Mouse (Mus musculus) bone marrow, adult 2 months (tissue): ENCODE results near the gene Krt6b. TPM values are rescaled to one million over a fixed set of nuclear protein-coding genes. Genes with fewer than 3 reads are reported as not detected.
"Not testable (repeated sequence)": the region's sequence is repeated elsewhere in the genome, so short reads cannot be mapped to it uniquely, and the experiment has no call there.

Experiments
- H3K27ac ChIP-seq: fragments of 200-500 bp; 2 replicates; pipeline ENCODE4 v1.5.1; 2012; ENCODE audit warnings: low read depth, mild to moderate bottlenecking, control low read depth, inconsistent platforms, low read length; ENCODE audit not compliant: control insufficient read depth, poor library complexity, insufficient read depth
- H3K4me1 ChIP-seq: fragments of 200-500 bp; 2 replicates; pipeline ENCODE4 v1.6.1; 2011; ENCODE audit warnings: low read length; ENCODE audit not compliant: control insufficient read depth, insufficient read depth
- H3K4me3 ChIP-seq: fragments of 200-500 bp; replicated peaks from 2 replicates; pipeline ENCODE3; 2011; ENCODE audit warnings: mild to moderate bottlenecking, low read depth, low read length, control low read depth; ENCODE audit not compliant: control insufficient read depth
- CTCF ChIP-seq: fragments of 200-500 bp; IDR thresholded peaks from 2 replicates; pipeline ENCODE4 v1.5.1; 2011; ENCODE audit warnings: low read length, control low read depth; ENCODE audit not compliant: control insufficient read depth, insufficient read depth
- POLR2A ChIP-seq: fragments of 200-500 bp; IDR thresholded peaks from 2 replicates; pipeline ENCODE4 v1.6.1; 2011; ENCODE audit warnings: low read depth, mild to moderate bottlenecking, control low read depth, low read length, borderline replicate concordance; ENCODE audit not compliant: control insufficient read depth
- WGBS: fragments of 180-500 bp; shearing (Covaris S2); methylation state at CpG from one replicate; pipeline ENCODE4 v1.1.7; 2018; 5-methylcytosine and 5-hydroxymethylcytosine counted together
- polyA plus RNA-seq: library from polyadenylated mRNA; stranded (reverse); fragments of >200 nt; gene quantifications from 2 replicates; pipeline ENCODE4 v1.2.4, GENCODE M21; 2011; ENCODE audit warnings: low replicate concordance; ENCODE audit not compliant: missing spikeins, insufficient read depth, insufficient read length

The Krt6b gene
- polyA plus RNA-seq, 1 experiment, result not detected

DNA sequence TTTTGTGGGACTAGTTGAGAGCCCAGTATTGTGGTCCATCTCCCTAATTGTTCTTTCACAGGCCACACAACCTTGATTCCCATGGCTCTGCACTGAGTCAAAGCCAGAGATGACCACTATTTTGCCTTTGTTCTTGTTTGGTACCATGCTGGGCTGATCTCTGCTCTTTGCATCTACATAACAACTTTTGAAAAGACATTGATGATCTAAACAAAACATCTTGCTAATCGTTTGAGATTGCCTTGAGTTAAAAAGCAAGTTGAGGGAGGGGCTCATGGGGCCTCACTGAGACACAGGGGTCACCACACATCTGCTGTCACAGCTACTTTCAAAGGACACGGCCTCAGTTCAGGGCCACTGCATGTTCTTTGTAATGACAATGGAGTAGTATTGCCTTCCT lies 22.3 kb upstream of the Krt6b start:
- TF ChIP-seq POLR2A (no peak), CTCF (no peak)
- WGBS, result 51% methylated on average over 2 of the region's 2 CpGs
- H3K27ac ChIP-seq, result no peak overlapping the region

DNA sequence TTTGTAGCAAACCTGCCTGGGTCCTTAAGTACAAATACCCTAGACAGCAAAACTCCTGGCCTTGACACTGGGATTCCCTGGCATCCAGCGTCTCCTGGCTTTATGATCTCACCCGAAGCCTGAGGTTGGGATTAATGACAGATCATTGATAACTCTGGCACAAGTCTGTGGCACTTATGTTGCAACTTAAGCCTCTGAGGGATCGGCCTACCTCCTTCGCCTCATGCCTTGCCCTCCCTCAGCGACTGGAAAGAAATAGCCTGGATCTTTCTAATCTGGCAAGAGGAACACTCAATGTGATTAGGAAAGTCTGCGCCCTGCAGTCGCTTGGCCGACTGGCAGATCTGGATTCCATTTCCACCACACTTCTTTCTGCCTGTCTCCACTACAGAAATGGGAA lies 19.8 kb upstream of the Krt6b start:
- Histone ChIP-seq H3K4me1 (no peaks in the 10 kb centered on the region), H3K27ac (no peak overlapping the region), H3K4me3 (no peak overlapping the region)
- WGBS, result 76% methylated on average over 8 of the region's 8 CpGs
- TF ChIP-seq CTCF (no peak), POLR2A (no peak)

More for the DNA sequence above, 22.3 kb upstream of the Krt6b start:
- no peak overlapping the region for H3K4me3 ChIP-seq
- H3K4me1 ChIP-seq, result no peaks in the 10 kb centered on the region

DNA sequence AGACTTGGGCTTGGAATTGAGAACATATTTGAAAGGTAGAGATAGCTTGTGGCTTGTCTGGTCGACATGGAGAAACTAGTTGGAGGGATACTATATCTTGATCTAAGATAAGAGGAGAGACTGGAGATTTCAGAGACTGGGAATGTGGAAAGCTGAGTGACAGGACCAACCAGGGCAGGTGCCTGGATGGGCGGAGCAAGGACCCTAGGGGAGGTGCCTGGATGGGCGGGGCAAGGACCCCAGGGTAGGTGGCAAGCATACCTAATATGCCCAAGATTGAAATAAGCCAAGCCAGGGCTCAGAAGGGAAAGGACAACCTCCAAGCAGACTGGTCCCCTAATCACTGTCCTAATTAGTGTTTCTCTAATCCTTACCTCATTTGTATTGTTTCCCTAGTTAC lies 19.1 kb upstream of the Krt6b start:
- Histone ChIP-seq H3K27ac (no peak overlapping the region), H3K4me3 (no peak overlapping the region), H3K4me1 (no peaks in the 10 kb centered on the region)
- 46% methylated on average over 3 of the region's 3 CpGs for WGBS
- TF ChIP-seq POLR2A (no peak), CTCF (no peak)

DNA sequence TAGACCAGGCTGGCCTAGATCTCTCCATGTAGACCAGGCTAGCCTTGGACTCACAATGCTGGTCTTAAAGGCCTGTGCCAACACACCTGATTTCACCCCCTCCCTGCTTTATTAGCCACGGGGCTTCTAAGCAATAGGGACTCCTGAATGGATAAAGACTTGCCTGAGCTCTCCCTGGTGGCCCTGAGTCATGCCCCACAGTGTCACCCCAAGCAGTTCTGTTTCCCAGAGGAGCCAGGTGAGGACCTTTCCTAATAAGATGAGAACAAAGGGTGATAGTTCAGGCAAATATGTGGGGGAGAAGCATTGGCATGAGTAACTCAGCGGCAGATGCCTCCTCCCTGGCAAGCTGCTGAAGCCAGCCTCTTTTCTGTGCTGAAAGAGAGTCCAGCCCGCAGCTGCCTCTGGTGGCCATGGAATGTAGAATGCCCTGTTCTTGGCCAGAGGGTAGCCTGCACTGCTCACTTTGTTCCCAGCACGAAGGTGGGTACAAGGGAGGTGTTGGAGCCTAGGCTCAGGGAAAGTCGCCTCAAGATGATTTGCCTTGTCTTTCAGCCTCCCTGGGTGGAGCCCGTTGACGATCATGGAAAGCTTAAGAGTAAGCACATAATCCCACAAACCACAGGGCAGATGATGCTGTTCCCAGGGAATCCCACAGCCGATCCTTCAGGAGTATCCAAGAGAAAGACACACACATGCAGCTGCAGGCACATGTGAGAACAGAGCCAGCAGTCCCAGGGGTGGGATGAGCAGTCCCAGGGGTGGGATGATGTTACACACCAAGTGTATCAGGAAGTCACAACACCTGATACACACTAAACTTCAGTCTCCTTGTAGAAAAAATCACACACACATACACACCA lies 17.5 kb upstream of the Krt6b start:
- H3K4me3 ChIP-seq, result no peak overlapping the region
- no peaks in the 10 kb centered on the region for H3K4me1 ChIP-seq
- no peak overlapping the region for H3K27ac ChIP-seq
- TF ChIP-seq POLR2A (no peak), CTCF (no peak)
- 68% methylated on average over 8 of the region's 8 CpGs for WGBS

DNA sequence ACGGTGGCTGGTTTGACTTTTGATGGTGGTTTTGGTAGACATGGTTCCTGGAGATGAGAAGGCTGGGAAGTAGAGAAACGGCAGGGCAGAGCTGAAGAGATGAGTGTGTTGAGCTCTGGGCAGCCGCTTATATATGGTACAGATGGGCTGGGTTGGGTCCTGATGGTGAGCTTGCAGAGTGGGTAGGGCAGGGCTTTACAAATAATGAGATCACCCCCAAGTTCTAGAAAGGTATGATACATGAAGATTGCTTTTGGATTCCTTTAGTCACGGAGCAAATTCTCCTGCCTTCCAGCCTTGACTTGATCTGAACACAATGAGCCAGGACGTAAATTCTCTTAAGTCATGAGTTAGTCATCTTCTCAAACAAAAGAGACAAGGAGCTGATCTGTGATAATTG lies 14.1 kb upstream of the Krt6b start, which contains the start of gene Krt6a:
TSS of gene Krt6a (minus strand) at position 101 of the 400 bp plus-strand sequence.
- H3K4me3 ChIP-seq, result no peak within 1 kb of the TSS
- H3K4me1 ChIP-seq, result no peaks in the 10 kb centered on the region
- TF ChIP-seq POLR2A (no peak), CTCF (no peak)
- 73% methylated on average over 5 of the region's 5 CpGs for WGBS
- H3K27ac ChIP-seq, result no peak within 1 kb of the TSS

DNA sequence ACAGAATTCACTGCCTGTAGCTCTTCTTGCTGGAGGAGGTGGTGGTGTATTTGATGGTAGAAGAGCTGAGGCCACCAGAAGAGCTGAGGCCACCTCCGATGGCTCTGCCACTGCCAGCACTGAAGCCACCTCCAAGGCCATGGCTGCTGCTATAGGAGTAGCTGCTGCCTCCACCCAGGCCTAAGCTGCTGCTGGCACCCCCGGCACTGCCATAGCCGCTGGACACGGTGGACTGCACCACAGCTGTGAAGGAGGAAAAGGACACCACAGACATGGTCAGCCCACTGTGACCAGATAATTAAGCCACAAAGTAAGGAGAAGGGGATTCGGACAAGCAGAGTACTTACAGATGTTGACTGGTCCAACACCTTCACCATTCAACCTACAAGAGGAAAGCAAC lies 10.4 kb upstream of the Krt6b start:
- 85% methylated on average over 5 of the region's 5 CpGs for WGBS
- not testable (repeated sequence) for H3K4me3 ChIP-seq, H3K27ac ChIP-seq, H3K4me1 ChIP-seq

DNA sequence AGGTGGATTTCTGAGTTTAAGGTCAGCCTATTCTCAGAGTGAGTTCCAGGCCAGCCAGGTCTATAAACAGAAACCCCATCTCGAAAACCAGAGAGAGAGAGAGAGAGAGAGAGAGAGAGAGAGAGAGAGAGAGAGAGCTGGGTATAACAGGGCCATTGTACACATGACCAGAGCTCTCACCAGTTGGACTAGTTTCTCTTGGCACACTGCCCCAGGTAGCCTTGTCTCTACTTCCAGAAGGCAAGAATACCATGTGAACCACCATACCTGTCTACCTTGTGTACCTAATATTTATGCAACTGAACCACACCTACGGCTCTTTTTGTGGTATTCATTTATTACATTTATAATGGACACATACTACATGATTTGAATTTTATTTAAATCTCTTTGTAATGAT lies 8.1 kb upstream of the Krt6b start:
- H3K4me3 ChIP-seq, result no peak overlapping the region
- H3K27ac ChIP-seq, result no peak overlapping the region
- TF ChIP-seq POLR2A, result no peak
- no peak for TF ChIP-seq CTCF
- WGBS, result 54% methylated on average over 2 of the region's 2 CpGs
- no peaks in the 10 kb centered on the region for H3K4me1 ChIP-seq

DNA sequence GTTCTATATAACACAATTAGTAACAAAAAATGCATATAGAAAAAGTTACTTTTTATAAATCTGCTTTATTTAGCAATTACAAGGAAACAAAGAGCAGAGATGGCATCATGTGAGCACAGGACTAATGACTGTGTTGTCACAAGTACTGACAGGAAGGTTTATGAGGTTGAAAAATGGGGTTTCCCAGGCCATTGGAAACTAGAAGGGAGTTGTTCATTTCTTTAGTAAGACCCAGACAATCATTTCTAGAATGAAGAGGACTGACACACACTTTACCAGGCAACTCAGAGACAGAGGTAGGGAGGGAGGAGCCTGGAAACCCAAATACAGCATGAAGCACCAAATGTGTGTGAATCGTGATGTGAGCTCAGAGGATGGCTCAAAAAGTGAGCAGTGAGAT lies 4.1 kb downstream of the Krt6b start:
- WGBS, result 68% methylated on average over 1 of the region's 1 CpGs
- Histone ChIP-seq H3K4me3 (no peak overlapping the region), H3K27ac (no peak overlapping the region), H3K4me1 (no peaks in the 10 kb centered on the region)
- no peak for TF ChIP-seq CTCF
- TF ChIP-seq POLR2A, result no peak
